Mouse (Mus musculus) left cerebral cortex, postnatal 4 days (tissue): ENCODE results near the gene Hspa4l. TPM values are rescaled to one million over a fixed set of nuclear protein-coding genes. Genes with fewer than 3 reads are reported as not detected.
"Not testable (repeated sequence)": the region's sequence is repeated elsewhere in the genome, so short reads cannot be mapped to it uniquely, and the experiment has no call there.

Experiments used
- DNase-seq: peaks from one replicate; pipeline ENCODE4 v3.0.0-alpha.2; 2022
- intact Hi-C: fragments of 180-260 bp; cut with DNase I; formaldehyde crosslinking; loops from one replicate; pipeline ENCODE4 v1.15.1; 2025
- total RNA-seq, 2 experiments: library from RNA; stranded (reverse); gene quantifications; 2 replicates each; pipeline ENCODE4 v1.2.3; 2021

The Hspa4l gene
- total RNA-seq, 2 experiments from 2014 or later = 55.6 to 55.8 TPM

- no peak for DNase-seq
- intact Hi-C loops = no loop called here
Observed at GRCm38 (mm10) chr3:40809894-40810293, 65.6 kb downstream of the Hspa4l start.

GRCm38 (mm10) chr3:40813275-40813674 is 69.0 kb downstream of the Hspa4l start:
- DNase-seq = no peak
- intact Hi-C loops = no loop called here

GRCm38 (mm10) chr3:40845521-40845920 is 101.2 kb downstream of the Hspa4l start:
- intact Hi-C loops, DNase-seq: not testable (repeated sequence)

Other genes starting within 250 kb of the Hspa4l start
- gene Intu, start 213.2 kb upstream of the Hspa4l start, total RNA-seq = 1 to 10 TPM; 5.5 to 8.0 TPM
- under 1 TPM; 0.22 to 0.24 TPM for gene Slc25a31, start 35.6 kb upstream of the Hspa4l start, total RNA-seq
- 10 to 100 TPM; 10.8 to 11.8 TPM for gene Plk4, start 55.5 kb downstream of the Hspa4l start, total RNA-seq
- 10 to 100 TPM; 20.5 to 24.3 TPM for gene Mfsd8, start 102.4 kb downstream of the Hspa4l start, total RNA-seq
- gene Abhd18, start 102.5 kb downstream of the Hspa4l start, total RNA-seq = 10 to 100 TPM; 12.2 to 14.4 TPM
- under 1 TPM; 0.24 to 0.52 TPM for gene 1700034I23Rik, start 158.0 kb downstream of the Hspa4l start, total RNA-seq
- gene Larp1b, start 205.3 kb downstream of the Hspa4l start, total RNA-seq = 10 to 100 TPM; 20.1 to 22.0 TPM